Mouse (Mus musculus) thymus, postnatal 14 days (tissue): ENCODE measurements around the gene Npb.
A peak's percentile ranks its signal among the peaks of the same experiment; 100 is the strongest.
"Not testable (repeated sequence)": the region's sequence is repeated elsewhere in the genome, so short reads cannot be mapped to it uniquely, and the experiment has no call there.

Experiments used
- DNase-seq: peaks from one replicate; pipeline ENCODE4 v3.0.0; 2021

Gene Npb

GRCm38 (mm10) chr11:120580190-120580589 lies 28.1 kb upstream of the Npb start:
- peak; percentile 42 for DNase-seq

- DNase-seq: peak; percentile 58
Observed at GRCm38 (mm10) chr11:120580871-120581331, 27.4 kb upstream of the Npb start.

- DNase-seq: peak; percentile 91
Observed at GRCm38 (mm10) chr11:120581490-120582267, 26.6 kb upstream of the Npb start, which contains the start of gene Arhgdia. Gene Arhgdia (minus strand): TSS chr11:120581624.

- DNase-seq: peak; percentile 66
Observed at GRCm38 (mm10) chr11:120582268-120582981, 25.9 kb upstream of the Npb start.

GRCm38 (mm10) chr11:120582982-120583293 lies 25.3 kb upstream of the Npb start:
- DNase-seq: not testable (repeated sequence)

GRCm38 (mm10) chr11:120583937-120584336 lies 24.3 kb upstream of the Npb start:
- DNase-seq: no peak

- DNase-seq: no peak
Observed at GRCm38 (mm10) chr11:120588531-120588930, 19.7 kb upstream of the Npb start.

GRCm38 (mm10) chr11:120597240-120598235 lies 10.7 kb upstream of the Npb start:
- DNase-seq: peak; percentile 50

- peak; percentile 97 for DNase-seq
Observed at GRCm38 (mm10) chr11:120598283-120598989, 9.8 kb upstream of the Npb start, which contains the start of the genes Alyref and Anapc11. Gene Alyref (minus strand): TSS chr11:120598365. Gene Anapc11 (plus strand): TSS chr11:120598421.

GRCm38 (mm10) chr11:120598990-120599549 lies 9.2 kb upstream of the Npb start:
- no peak for DNase-seq

- DNase-seq: peak; percentile 48
Observed at GRCm38 (mm10) chr11:120600716-120601115, 7.6 kb upstream of the Npb start.

- DNase-seq: no peak
Observed at GRCm38 (mm10) chr11:120603545-120603944, 4.7 kb upstream of the Npb start.

GRCm38 (mm10) chr11:120605667-120606066 lies 2.6 kb upstream of the Npb start:
- DNase-seq: no peak

GRCm38 (mm10) chr11:120606764-120607163 lies 1.5 kb upstream of the Npb start:
- DNase-seq: no peak

- DNase-seq: no peak
Observed at GRCm38 (mm10) chr11:120609250-120609649, 973 bp downstream of the Npb start.

GRCm38 (mm10) chr11:120610477-120611046 lies 2.3 kb downstream of the Npb start:
- DNase-seq: no peak

- DNase-seq: peak; percentile 83
Observed at GRCm38 (mm10) chr11:120612763-120613162, 4.5 kb downstream of the Npb start.

- DNase-seq: no peak
Observed at GRCm38 (mm10) chr11:120613481-120613972, 5.2 kb downstream of the Npb start.

- no peak for DNase-seq
Observed at GRCm38 (mm10) chr11:120613976-120614375, 5.7 kb downstream of the Npb start.

GRCm38 (mm10) chr11:120615167-120615566 lies 6.9 kb downstream of the Npb start:
- DNase-seq: no peak

GRCm38 (mm10) chr11:120615606-120616203 lies 7.4 kb downstream of the Npb start:
- DNase-seq: no peak
